Mouse (Mus musculus) hindbrain, embryonic 10.5 days (tissue): Measurements from ENCODE around the gene Zfp11. TPM values are rescaled to one million over a fixed set of nuclear protein-coding genes. Genes with fewer than 3 reads are reported as not detected.
"Not testable (repeated sequence)": the region's sequence is repeated elsewhere in the genome, so short reads cannot be mapped to it uniquely, and the experiment has no call there.

Experiments used
- DNase-seq: peaks from one replicate; pipeline ENCODE4 v3.0.0-alpha.2; 2017; ENCODE audit warnings: low spot score
- H3K27ac ChIP-seq: fragments of 300-500 bp; sonication (generic); 2 replicates; pipeline ENCODE4 v1.5.1; 2016; ENCODE audit warnings: mild to moderate bottlenecking, moderate library complexity
- H3K27me3 ChIP-seq: fragments of 300-500 bp; sonication (generic); 2 replicates; pipeline ENCODE4 v1.6.1; 2016; ENCODE audit warnings: mild to moderate bottlenecking; ENCODE audit not compliant: poor library complexity, insufficient read depth, severe bottlenecking
- H3K36me3 ChIP-seq: fragments of 300-500 bp; sonication (generic); 2 replicates; pipeline ENCODE4 v1.6.1; 2016; ENCODE audit warnings: mild to moderate bottlenecking, moderate library complexity
- H3K4me1 ChIP-seq: fragments of 300-500 bp; sonication (generic); replicated peaks from 2 replicates; pipeline ENCODE4 v1.6.1; 2016; ENCODE audit warnings: mild to moderate bottlenecking
- H3K4me3 ChIP-seq: fragments of 300-500 bp; sonication (generic); 2 replicates; pipeline ENCODE4 v1.5.1; 2016; ENCODE audit warnings: mild to moderate bottlenecking, moderate library complexity
- H3K9me3 ChIP-seq: fragments of 300-500 bp; sonication (generic); 2 replicates; pipeline ENCODE4 v1.6.1; 2016; ENCODE audit warnings: mild to moderate bottlenecking, moderate library complexity
- WGBS: fragments of 180-500 bp; shearing (Covaris S2); methylation state at CpG from one replicate; pipeline ENCODE4 v1.1.7; 2016; 5-methylcytosine and 5-hydroxymethylcytosine counted together
- polyA plus RNA-seq: library from polyadenylated mRNA; unstranded; fragments of >200 nt; fragmentation: Nextera tagmentation; extraction: Ambion mirVana; gene quantifications from 2 replicates; pipeline ENCODE4 v1.2.1, GENCODE M21; 2016

Gene Zfp11
- polyA plus RNA-seq, 1 experiment from 2014 or later = 6.5 TPM

- H3K36me3 ChIP-seq = peaks cover 19% of the 10 kb centered on the region
- WGBS = 93% methylated on average over 5 of the region's 5 CpGs
- H3K4me3 ChIP-seq = no peak overlapping the region
- no peaks in the 10 kb centered on the region for H3K9me3 ChIP-seq
- no peak for DNase-seq
- H3K27me3 ChIP-seq = no peaks in the 10 kb centered on the region
- H3K4me1 ChIP-seq = peaks cover 9% of the 10 kb centered on the region
- H3K27ac ChIP-seq = no peak overlapping the region
Measured at GRCm38 (mm10) chr5:129664090-129664489, 5.8 kb downstream of the Zfp11 start.

GRCm38 (mm10) chr5:129657931-129658330 is 12.0 kb downstream of the Zfp11 start:
- DNase-seq = no peak
- WGBS = 93% methylated on average over 15 of the region's 15 CpGs
- Histone ChIP-seq H3K27me3 (no peaks in the 10 kb centered on the region), H3K36me3 (peaks cover 65% of the 10 kb centered on the region), H3K4me1 (no peaks in the 10 kb centered on the region), H3K9me3 (no peaks in the 10 kb centered on the region), H3K4me3 (no peak overlapping the region), H3K27ac (no peak overlapping the region)

GRCm38 (mm10) chr5:129657016-129657415 is 12.9 kb downstream of the Zfp11 start:
- no peaks in the 10 kb centered on the region for H3K4me1 ChIP-seq
- peaks cover 65% of the 10 kb centered on the region for H3K36me3 ChIP-seq
- no peaks in the 10 kb centered on the region for H3K9me3 ChIP-seq
- H3K27ac ChIP-seq = no peak overlapping the region
- H3K4me3 ChIP-seq = no peak overlapping the region
- H3K27me3 ChIP-seq = no peaks in the 10 kb centered on the region
- WGBS = 95% methylated on average over 10 of the region's 10 CpGs
- DNase-seq = no peak

GRCm38 (mm10) chr5:129650858-129651257 is 19.0 kb downstream of the Zfp11 start:
- no peaks in the 10 kb centered on the region for H3K4me1 ChIP-seq
- no peak overlapping the region for H3K27ac ChIP-seq
- no peak overlapping the region for H3K4me3 ChIP-seq
- no peaks in the 10 kb centered on the region for H3K27me3 ChIP-seq
- whole genome bisulfite sequencing = 89% methylated on average over 5 of the region's 5 CpGs
- no peaks in the 10 kb centered on the region for H3K9me3 ChIP-seq
- peaks cover 13% of the 10 kb centered on the region for H3K36me3 ChIP-seq
- DNase-seq = no peak

- H3K4me3 ChIP-seq, DNase-seq: not testable (repeated sequence)
- 82% methylated on average over 2 of the region's 2 CpGs for WGBS
Measured at GRCm38 (mm10) chr5:129632270-129633250, 37.3 kb downstream of the Zfp11 start.

GRCm38 (mm10) chr5:129626586-129626985 is 43.3 kb downstream of the Zfp11 start:
- not testable (repeated sequence) for H3K9me3 ChIP-seq, H3K4me3 ChIP-seq, H3K27ac ChIP-seq, H3K4me1 ChIP-seq, DNase-seq, H3K27me3 ChIP-seq, H3K36me3 ChIP-seq
- 87% methylated on average over 4 of the region's 4 CpGs for WGBS

More at GRCm38 (mm10) chr5:129632270-129633250, 37.3 kb downstream of the Zfp11 start:
- H3K4me1 ChIP-seq, H3K27ac ChIP-seq, H3K9me3 ChIP-seq, H3K27me3 ChIP-seq, H3K36me3 ChIP-seq: not testable (repeated sequence)

- no peaks in the 10 kb centered on the region for H3K9me3 ChIP-seq
- H3K27ac ChIP-seq = no peak overlapping the region
- DNase-seq = no peak
- WGBS = 90% methylated on average over 6 of the region's 6 CpGs
- no peaks in the 10 kb centered on the region for H3K36me3 ChIP-seq
- H3K4me3 ChIP-seq = no peak overlapping the region
- H3K4me1 ChIP-seq = no peaks in the 10 kb centered on the region
- H3K27me3 ChIP-seq = no peaks in the 10 kb centered on the region
Measured at GRCm38 (mm10) chr5:129626099-129626498, 43.8 kb downstream of the Zfp11 start.

- no peaks in the 10 kb centered on the region for H3K9me3 ChIP-seq
- DNase-seq = no peak
- 91% methylated on average over 5 of the region's 5 CpGs for WGBS
- no peak overlapping the region for H3K27ac ChIP-seq
- H3K36me3 ChIP-seq = no peaks in the 10 kb centered on the region
- H3K4me1 ChIP-seq = no peaks in the 10 kb centered on the region
- H3K4me3 ChIP-seq = no peak overlapping the region
- H3K27me3 ChIP-seq = no peaks in the 10 kb centered on the region
Measured at GRCm38 (mm10) chr5:129621361-129621760, 48.5 kb downstream of the Zfp11 start.

GRCm38 (mm10) chr5:129620600-129620999 is 49.3 kb downstream of the Zfp11 start:
- H3K36me3 ChIP-seq, H3K9me3 ChIP-seq, H3K27ac ChIP-seq, DNase-seq, H3K4me3 ChIP-seq, H3K4me1 ChIP-seq, H3K27me3 ChIP-seq: not testable (repeated sequence)
- 62% methylated on average over 9 of the region's 9 CpGs for WGBS

GRCm38 (mm10) chr5:129611060-129611459 is 58.8 kb downstream of the Zfp11 start:
- peak; percentile 73 for DNase-seq
- no peaks in the 10 kb centered on the region for H3K9me3 ChIP-seq
- no peak overlapping the region for H3K4me3 ChIP-seq
- H3K27me3 ChIP-seq = no peaks in the 10 kb centered on the region
- WGBS = 16% methylated on average over 1 of the region's 1 CpGs
- H3K27ac ChIP-seq = no peak overlapping the region
- H3K4me1 ChIP-seq = no peaks in the 10 kb centered on the region
- H3K36me3 ChIP-seq = peaks cover 10% of the 10 kb centered on the region

GRCm38 (mm10) chr5:129607476-129607875 is 62.4 kb downstream of the Zfp11 start:
- Histone ChIP-seq H3K36me3 (peaks cover 22% of the 10 kb centered on the region), H3K27me3 (no peaks in the 10 kb centered on the region), H3K9me3 (no peaks in the 10 kb centered on the region), H3K4me1 (no peaks in the 10 kb centered on the region), H3K4me3 (no peak overlapping the region), H3K27ac (no peak overlapping the region)
- WGBS = 85% methylated on average over 8 of the region's 8 CpGs
- DNase-seq = no peak
